Mouse (Mus musculus): Measurements from ENCODE around the gene Arhgap8.
A peak's percentile ranks its signal among the peaks of the same experiment; 100 is the strongest.

- TF ChIP-seq CTCF (conservative IDR thresholded peaks at IDR 0.05; ENCODE audit: insufficient read depth, insufficient read length, low read depth, low read length) (peak; percentile 62), POLR2A (IDR thresholded peaks at IDR 0.05; ENCODE audit: low read depth, low read length) (no peak)
These were observed 40.8 kb upstream of the Arhgap8 start for GRCm38 (mm10) chr15:84679090-84679489.

Measured in kidney, adult 2 months (tissue).